Mouse (Mus musculus) CD4-positive naive resting alpha-beta T cell, adult 76 days (primary cell): Measurements from ENCODE around the gene Usp54. TPM values are rescaled to one million over a fixed set of nuclear protein-coding genes. Genes with fewer than 3 reads are reported as not detected.

Experiments used
- total RNA-seq: library from RNA; stranded (reverse); gene quantifications from one replicate; pipeline ENCODE4 v1.2.4, GENCODE M21; 2023

Gene Usp54
- 5.9 TPM for total RNA-seq

GRCm38 (mm10) chr14:20640644-20641437 is at the start of gene Usp54:
TSS of gene Usp54 (minus strand) at chr14:20641063.

GRCm38 (mm10) chr14:20674064-20674833 is 33.4 kb upstream of the Usp54 start, which contains the start of gene Sec24c:
TSS of gene Sec24c (plus strand) at chr14:20674308.

GRCm38 (mm10) chr14:20668154-20668810 is 27.4 kb upstream of the Usp54 start, which contains the start of gene Synpo2l:
TSS of gene Synpo2l (minus strand) at chr14:20668354.

GRCm38 (mm10) chr14:20656361-20656760 is 15.5 kb upstream of the Usp54 start, which contains the start of gene Myoz1:
TSS of gene Myoz1 (minus strand) at chr14:20656540.

GRCm38 (mm10) chr14:20546415-20546814 is 94.4 kb downstream of the Usp54 start, which contains the start of gene Ppp3cb:
TSS of gene Ppp3cb (minus strand) at chr14:20546573.

Other genes starting within 250 kb of the Usp54 start
- gene Mrps16, start 247.4 kb downstream of the Usp54 start, total RNA-seq: 24.4 TPM
- gene Cfap70, start 188.8 kb downstream of the Usp54 start, total RNA-seq: not detected
- gene Anxa7, start 160.9 kb downstream of the Usp54 start, total RNA-seq: 38.3 TPM
- gene Mss51, start 144.2 kb downstream of the Usp54 start, total RNA-seq: 6.2 TPM
- 87.6 TPM for gene Ppp3cb, start 94.5 kb downstream of the Usp54 start, total RNA-seq
- not detected for gene Myoz1, start 15.5 kb upstream of the Usp54 start, total RNA-seq
- gene Synpo2l, start 27.3 kb upstream of the Usp54 start, total RNA-seq: 0.29 TPM
- 254 TPM for gene Sec24c, start 33.2 kb upstream of the Usp54 start, total RNA-seq
- 5.0 TPM for gene Fut11, start 53.9 kb upstream of the Usp54 start, total RNA-seq
- gene Chchd1, start 61.9 kb upstream of the Usp54 start, total RNA-seq: 40.6 TPM
- 157 TPM for gene Zswim8, start 66.5 kb upstream of the Usp54 start, total RNA-seq
- gene Ndst2, start 93.5 kb upstream of the Usp54 start, total RNA-seq: 29.5 TPM
- gene Camk2g, start 153.0 kb upstream of the Usp54 start, total RNA-seq: 59.4 TPM
- gene Plau, start 195.6 kb upstream of the Usp54 start, total RNA-seq: 0.56 TPM